Mouse (Mus musculus) urinary bladder, postnatal 4 days (tissue): Measurements from ENCODE around the gene Kmt2e.
"Not testable (repeated sequence)": the region's sequence is repeated elsewhere in the genome, so short reads cannot be mapped to it uniquely, and the experiment has no call there.

Source experiments
- DNase-seq, 2 experiments: peaks; one replicate each; pipeline ENCODE4 v3.0.0; 2021 to 2022; ENCODE audit warnings: low spot score in 2 of 2

Gene Kmt2e

GRCm38 (mm10) chr5:23431948-23432707 lies 2.1 kb upstream of the Kmt2e start:
- DNase-seq = no peak

- DNase-seq = peak; percentile 98 to 99
These were observed 1.3 kb upstream of the Kmt2e start for GRCm38 (mm10) chr5:23432708-23433645.

DNA sequence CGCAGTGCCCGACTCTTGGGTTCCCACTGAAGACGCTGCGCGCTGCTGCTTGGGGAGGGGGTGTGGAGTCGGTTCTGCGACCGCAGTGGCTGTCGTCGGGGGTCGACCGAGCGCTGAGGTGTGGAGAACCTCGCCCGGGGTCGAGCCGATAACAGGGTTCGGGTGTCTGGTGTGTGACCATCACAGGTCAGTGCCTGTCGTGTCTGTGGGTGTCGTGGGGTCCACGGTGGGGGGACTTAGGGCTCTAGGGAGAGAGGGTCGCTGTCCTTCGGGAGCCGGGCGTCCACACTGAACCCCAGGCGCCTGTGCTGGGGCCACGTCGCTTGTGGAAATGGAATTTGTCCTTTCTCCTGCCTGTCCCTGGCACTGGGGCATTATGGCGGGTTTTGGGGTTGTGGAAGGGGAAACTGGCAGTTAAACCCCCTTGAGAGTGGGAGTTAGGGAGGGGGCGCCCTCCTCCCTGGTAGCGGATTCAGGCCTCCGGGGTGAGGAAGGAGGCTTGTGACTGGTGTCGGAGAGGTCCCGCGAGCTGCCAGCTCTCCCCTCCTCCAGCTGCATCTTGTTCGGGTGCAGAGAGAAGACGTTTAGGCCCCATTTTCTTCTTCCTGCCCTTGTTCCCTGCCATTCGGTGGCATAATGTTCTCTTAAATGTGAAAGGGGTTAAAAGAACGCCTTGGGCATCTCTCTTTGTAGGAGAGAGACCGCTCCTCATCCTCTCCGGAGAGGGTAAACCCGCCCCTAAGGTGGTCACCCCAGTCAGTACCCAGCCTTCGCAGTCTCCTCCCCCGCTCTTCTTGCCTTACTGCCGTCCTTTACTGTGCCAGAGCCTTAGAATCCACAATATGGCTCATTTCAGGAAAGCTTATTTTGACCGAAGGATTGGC lies 599 bp downstream of the Kmt2e start:
- DNase-seq = peak; percentile 42 to 63

DNA sequence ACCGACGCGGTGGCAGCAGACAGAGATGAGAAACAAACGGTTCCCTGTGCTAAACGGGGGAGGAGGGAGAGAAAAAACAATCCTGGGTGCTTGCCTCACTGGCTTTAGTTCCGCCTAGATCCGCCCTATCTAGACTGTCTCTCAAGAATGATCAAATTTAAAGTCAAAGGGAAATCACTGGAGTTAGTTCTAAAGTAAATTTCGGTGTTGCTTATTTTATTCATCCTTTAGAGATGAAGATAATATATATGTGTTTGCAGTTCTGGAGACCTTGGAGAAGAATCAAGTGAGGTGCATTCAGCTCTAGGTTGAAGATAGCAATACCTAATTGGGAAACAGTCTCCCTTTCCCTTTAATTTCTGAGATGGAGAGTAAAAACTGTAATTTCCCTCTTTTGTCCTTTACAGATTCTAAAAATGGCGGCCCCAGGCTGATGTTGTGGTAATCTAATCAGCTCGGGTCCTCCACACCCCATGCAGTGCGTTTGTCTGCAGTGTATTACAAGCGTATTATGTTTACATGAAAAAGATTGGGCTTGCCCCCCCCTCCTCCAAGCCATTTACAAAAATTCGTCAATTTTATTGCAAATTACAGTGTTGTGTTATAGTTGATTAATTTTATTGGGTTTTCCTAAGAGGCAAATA lies 1.4 kb downstream of the Kmt2e start:
- no peak for DNase-seq

DNA sequence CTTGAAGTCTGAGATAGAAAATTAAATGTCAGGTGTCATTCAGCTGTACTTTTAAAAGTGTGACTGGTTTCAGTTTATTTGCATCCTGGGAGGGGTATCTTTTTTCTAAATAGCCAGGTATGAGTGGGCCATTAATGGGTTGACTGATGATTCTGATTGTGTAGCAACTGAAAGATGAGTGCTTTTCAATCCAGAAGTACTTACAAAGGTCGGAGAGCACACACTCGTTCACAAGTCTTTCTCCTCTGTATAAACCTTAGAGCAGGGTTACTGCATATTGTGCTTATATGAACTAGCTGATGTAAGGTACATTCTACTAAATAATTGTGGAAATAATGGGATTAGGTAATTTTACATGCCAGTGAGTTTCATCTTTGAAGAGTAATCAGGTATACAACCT lies 2.5 kb downstream of the Kmt2e start:
- DNase-seq = no peak

GRCm38 (mm10) chr5:23439857-23440256 lies 5.6 kb downstream of the Kmt2e start:
- no peak for DNase-seq

DNA sequence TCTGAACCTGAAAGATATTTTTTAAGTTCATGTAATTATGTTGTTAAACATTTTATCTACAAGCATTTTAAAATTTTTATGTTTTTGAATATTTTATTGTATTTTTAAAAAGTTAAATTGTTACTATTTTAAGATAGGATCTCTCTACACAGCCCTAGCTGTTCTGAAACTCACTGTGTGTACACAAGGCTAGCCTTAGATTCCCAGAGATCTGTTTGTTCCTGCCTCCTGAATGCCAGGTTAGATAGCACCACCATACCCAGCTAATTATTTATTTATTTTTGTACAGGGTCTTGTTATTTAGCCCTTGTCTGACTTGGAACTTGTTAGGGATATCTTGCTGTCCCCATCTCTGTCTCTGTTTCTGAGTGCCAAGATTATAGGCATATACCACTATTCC lies 6.3 kb downstream of the Kmt2e start:
- no peak for DNase-seq

GRCm38 (mm10) chr5:23441916-23442315 lies 7.7 kb downstream of the Kmt2e start:
- DNase-seq = no peak

DNA sequence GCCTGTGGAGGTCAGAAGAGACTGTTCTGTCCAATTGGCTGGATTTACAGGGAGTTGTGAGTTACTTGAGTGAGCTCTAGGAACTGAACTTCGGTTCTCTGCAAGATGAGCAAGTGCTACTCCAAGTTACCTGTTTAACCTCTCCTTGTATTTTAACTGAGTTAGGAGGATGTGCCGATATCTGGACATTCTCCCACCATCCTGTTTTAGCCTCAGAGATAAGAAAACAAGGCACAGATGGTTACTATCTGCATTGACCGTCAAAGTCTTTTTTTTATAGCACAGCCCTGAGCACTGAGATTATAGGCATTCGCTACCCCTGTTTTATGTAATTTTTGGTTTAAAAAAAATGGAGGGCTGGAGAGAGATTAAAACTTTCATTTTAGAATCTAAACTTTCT lies 10.2 kb downstream of the Kmt2e start:
- no peak for DNase-seq

DNA sequence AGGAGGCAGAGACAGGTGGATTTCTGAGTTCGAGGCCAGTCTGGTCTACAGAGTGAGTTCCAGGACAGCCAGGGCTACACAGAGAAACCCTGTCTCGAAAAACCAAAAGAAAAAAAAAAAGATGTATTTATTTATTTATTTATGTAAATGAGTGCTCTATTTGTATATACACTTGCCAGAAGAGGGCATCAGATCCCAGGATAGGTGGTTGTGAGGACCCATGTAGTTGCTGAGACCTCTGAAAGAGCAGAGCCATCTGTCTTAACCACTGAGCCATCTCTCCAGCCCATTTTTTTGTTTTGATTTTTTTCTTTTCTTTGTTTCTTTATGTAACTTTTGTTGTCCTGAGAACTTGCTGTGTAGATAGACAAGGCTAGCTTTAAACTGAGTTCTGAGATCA lies 19.3 kb downstream of the Kmt2e start:
- DNase-seq = not testable (repeated sequence)

GRCm38 (mm10) chr5:23461688-23462087 lies 27.4 kb downstream of the Kmt2e start:
- DNase-seq = no peak

DNA sequence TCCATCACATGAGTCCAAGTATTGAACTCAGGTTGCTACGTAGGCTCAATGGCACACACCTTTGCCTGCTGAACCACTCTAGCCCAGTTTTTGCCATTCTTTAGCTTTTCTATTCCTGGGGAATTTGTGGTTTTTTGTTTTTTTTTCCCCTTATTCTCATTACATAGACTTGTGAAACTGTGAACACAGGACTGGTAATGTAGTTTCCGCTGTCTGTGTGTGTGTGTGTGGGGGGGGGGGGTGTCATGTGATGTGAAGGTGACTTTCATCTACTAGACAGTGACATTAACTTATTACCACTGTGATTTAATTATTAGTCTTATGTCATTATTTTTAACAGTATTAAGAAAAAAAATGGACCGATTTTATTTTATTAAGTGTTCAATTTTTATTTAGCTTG lies 30.0 kb downstream of the Kmt2e start:
- no peak for DNase-seq

GRCm38 (mm10) chr5:23464743-23465142 lies 30.5 kb downstream of the Kmt2e start:
- no peak for DNase-seq

DNA sequence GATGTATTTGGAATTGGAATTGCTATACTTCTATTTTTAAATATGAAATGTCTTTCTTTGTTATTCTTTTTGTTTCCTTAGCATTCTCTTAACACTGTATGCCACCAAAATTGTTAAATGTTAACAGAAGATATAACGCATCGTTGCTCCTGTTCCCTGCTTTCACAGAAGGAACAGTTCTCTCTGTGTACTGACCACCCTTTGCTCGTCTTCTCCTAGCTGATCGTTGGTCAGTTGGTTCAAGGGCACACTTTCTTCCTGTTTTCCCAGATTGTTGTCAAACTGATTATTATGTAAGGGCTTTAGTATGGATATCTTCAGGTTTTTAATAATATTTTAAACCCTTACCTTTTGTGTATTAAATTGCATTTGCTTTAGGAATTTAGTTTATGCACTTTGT lies 32.3 kb downstream of the Kmt2e start:
- DNase-seq = no peak

- DNase-seq = no peak
These were observed 39.0 kb downstream of the Kmt2e start for GRCm38 (mm10) chr5:23473098-23473873.

GRCm38 (mm10) chr5:23483811-23484210 lies 49.6 kb downstream of the Kmt2e start:
- no peak for DNase-seq

DNA sequence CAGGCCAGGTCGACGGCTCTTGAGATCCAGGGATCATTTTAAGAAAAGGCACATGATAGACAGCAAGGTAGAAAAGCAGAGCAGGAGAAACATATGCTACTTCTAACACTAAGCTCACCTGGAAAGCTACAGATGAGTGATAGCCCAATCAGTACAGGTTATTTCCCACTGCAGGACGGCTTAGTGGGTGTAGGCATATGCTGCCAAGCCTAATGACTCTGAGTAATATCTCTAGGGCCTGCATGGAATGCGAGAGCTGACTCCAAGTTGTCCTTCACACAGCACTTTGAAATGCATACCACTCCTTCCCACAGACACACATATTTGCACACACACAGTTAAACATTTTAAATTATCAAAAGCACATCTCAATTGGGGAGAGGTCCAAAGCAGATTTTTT lies 55.0 kb downstream of the Kmt2e start:
- no peak for DNase-seq

GRCm38 (mm10) chr5:23490797-23491196 lies 56.6 kb downstream of the Kmt2e start:
- no peak for DNase-seq

GRCm38 (mm10) chr5:23496396-23496795 lies 62.2 kb downstream of the Kmt2e start:
- DNase-seq = no peak

DNA sequence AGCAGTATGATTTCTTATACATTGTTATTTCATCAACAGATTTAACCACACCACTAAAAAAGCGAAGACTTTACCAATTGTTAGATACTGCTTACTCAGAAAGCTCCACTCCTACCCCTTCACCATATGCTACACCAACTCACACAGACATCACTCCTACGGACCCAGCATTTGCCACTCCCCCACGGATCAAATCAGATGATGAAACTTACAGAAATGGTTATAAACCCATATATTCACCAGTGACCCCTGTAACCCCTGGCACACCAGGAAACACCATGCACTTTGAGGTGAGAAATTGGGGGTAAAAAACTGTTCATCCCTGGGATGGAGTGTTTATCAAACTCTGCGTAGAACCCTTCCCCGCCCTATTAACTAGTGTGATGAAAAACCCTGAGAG lies 62.7 kb downstream of the Kmt2e start:
- DNase-seq = no peak

DNA sequence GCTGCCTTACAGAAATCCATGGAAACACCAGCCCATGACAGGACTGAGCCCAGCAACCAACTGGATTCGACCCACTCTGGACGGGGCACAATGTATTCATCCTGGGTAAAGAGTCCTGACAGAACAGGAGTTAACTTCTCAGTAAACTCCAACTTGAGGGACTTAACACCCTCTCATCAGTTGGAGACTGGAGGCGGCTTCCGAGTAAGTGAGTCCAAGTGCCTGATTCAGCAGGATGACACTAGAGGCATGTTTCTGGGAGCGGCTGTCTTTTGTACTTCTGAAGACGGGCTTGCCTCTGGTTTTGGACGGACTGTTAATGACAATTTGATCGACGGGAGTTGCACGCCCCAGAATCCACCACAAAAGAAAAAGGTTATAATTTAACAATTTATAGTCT lies 63.7 kb downstream of the Kmt2e start:
- DNase-seq = no peak
